Mouse (Mus musculus) left cerebral cortex, adult 18-20 months (tissue): Measurements from ENCODE around the gene Luzp2. TPM values are rescaled to one million over a fixed set of nuclear protein-coding genes. Genes with fewer than 3 reads are reported as not detected.
"Not testable (repeated sequence)": the region's sequence is repeated elsewhere in the genome, so short reads cannot be mapped to it uniquely, and the experiment has no call there.

ENCODE experiments used
- DNase-seq, 2 experiments: peaks; one replicate each; pipeline ENCODE4 v3.0.0; 2021 to 2022; ENCODE audit warnings: low spot score in 2 of 2, mixed read lengths in 1 of 2
- total RNA-seq, 2 experiments: library from RNA; stranded (reverse); gene quantifications; 2 replicates each; pipeline ENCODE4 v1.2.3; 2021

The Luzp2 gene
- total RNA-seq, 2 experiments from 2014 or later = 85.1 to 87.9 TPM

- DNase-seq = no peak
Observed at GRCm38 (mm10) chr7:54980585-54980984, 145.3 kb downstream of the Luzp2 start.

GRCm38 (mm10) chr7:55000397-55000796 lies 165.1 kb downstream of the Luzp2 start:
- DNase-seq = no peak

DNA sequence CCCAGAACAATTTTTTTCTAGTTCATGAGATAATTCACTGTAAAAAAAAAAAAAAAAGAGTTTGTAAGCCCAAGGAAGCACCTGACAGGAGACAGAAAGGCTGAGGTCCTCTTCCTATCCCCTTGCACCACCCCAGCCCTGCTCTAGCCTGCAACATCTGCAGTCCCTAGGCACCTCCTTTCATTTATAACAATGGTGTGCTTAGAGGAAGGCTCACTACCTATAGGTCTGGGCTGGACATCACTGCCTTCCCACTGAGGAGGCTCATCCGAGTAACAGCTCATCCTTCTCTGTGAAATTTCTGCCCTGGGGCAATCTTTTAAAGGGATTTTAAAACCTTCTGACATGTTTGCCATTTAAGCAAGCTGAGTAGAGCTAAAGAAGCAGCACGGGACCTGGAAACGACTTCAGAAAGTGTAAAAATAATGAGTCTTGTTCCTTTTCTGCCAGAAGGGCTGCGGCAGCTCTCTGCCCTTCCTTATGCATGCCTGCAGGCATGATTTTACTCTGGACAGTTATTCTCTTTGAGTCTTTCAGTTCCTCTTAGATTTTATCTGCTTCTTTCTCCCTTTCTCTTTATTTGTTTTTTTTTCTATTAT lies 174.0 kb downstream of the Luzp2 start:
- no peak for DNase-seq

DNA sequence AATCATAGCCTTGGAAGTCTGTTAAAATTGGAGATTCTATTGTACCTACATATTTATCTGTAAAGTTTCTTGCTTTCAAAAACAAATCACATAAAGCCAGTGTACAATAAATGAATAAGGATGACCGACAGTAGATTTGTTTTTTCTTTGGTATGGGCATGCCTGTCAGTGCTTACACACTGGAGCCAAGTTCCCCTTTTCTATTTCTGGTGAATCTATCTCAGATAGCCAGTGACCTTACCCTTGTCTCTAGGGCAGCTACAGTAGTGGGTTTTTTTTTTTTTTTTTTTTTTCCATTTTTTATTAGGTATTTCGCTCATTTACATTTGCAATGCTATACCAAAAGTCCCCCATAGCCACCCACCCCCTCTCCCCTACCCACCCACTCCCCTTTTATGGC lies 298.6 kb downstream of the Luzp2 start:
- not testable (repeated sequence) for DNase-seq

DNA sequence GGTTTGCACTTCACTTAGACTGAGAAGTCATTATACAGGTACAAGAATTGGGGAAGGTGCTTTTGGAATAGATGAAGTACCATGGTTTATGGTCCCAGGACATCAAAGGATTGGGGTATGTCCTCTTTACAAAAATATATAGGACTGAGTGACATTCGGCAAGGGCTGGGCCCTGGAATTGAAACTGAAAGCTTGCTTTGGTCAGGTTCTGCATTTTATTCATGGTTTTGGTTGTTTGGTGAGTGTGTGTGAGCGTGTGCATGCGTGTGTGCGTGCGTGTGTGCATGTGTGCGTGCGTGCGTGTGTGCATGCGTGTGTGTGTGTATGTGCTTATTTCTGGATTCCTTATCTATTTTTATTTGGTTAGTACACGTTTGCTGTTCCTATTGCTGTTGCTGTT lies 353.6 kb downstream of the Luzp2 start:
- no peak for DNase-seq

DNA sequence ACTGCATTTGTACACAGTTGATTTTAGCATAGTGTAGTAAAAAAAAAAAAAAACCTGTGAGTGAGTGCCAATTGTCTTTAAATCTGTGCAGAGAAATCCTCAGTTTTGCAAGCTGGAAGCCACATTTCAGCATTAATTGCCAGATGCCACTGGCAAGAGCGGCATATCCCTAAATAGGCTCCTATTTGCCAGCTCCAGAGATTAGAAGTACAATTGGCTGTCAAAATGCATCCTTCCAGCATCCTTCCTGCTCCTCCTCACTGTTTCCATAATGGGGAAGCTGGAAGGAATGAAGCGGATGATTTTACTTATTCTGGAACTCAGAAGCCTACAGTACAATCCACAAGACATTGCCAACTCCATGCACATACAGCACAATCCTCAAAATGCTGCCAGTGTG lies 354.2 kb downstream of the Luzp2 start:
- peak; percentile 3 to 33 for DNase-seq

DNA sequence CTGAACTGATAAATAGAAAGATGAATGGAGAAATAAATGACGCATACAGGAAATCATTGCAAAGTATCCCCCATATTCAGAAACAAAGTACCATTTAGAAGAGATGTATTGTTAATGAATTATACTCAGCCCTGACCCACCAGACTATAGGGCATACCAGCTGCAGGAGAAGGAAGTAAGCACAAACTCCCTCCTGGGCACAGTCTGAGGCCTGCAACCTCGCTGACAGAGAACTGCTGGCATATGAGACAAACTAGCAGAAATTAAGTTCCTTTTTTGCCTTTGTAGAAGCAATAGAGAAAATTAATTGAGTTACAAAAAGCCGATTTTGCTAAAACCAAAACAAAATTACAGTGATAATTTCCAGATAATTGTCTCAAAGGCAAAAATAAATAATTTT lies 355.4 kb downstream of the Luzp2 start:
- no peak for DNase-seq

GRCm38 (mm10) chr7:55198806-55199205 lies 363.5 kb downstream of the Luzp2 start:
- DNase-seq = peak; percentile 2 to 18

GRCm38 (mm10) chr7:55222997-55223396 lies 387.7 kb downstream of the Luzp2 start:
- no peak for DNase-seq

DNA sequence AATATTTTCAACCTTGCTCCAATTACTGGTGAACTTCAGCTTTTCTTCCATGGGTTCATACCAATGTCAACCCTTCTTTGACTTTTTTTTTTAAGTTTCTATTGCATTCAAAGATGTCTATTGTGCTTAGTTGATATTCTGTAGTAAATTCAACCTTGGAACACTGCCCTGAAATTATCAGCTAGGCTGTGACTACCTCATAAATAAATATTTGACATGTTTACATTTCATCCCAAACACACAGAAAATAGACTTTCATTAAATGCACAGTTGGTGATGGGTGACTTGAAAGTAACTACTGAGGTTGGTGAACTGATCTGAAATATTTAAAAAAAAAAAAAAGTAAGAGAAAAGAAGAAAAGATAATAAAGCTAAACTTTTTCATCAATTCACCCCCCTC lies 394.1 kb downstream of the Luzp2 start:
- DNase-seq = no peak
